Mouse (Mus musculus): ENCODE results near the gene Fam53b. TPM values are rescaled to one million over a fixed set of nuclear protein-coding genes. Genes with fewer than 3 reads are reported as not detected.
"Not testable (repeated sequence)": the region's sequence is repeated elsewhere in the genome, so short reads cannot be mapped to it uniquely, and the experiment has no call there.

Gene Fam53b
- total RNA-seq, 1 experiment from 2014 or later = 19.9 TPM

- no peak for ATAC-seq (replicated peaks; ENCODE audit: low read depth, poor library complexity, severe bottlenecking)
Observed at GRCm38 (mm10) chr7:132665664-132666382, 147.9 kb downstream of the Fam53b start.

- no peak for ATAC-seq (replicated peaks; ENCODE audit: low read depth, poor library complexity, severe bottlenecking)
Observed at GRCm38 (mm10) chr7:132664815-132665214, 148.9 kb downstream of the Fam53b start.

GRCm38 (mm10) chr7:132662831-132663230 is 150.9 kb downstream of the Fam53b start:
- ATAC-seq (replicated peaks; ENCODE audit: low read depth, poor library complexity, severe bottlenecking) = not testable (repeated sequence)

Other genes starting within 250 kb of the Fam53b start
- gene Oat, start 237.5 kb downstream of the Fam53b start, total RNA-seq (2017) = 115 and 117 TPM in 2 replicates
- gene Nkx1-2, start 214.2 kb downstream of the Fam53b start, total RNA-seq (2017) = under 0.01 TPM in 1 of 2 replicates, not detected in the other
- 11.6 and 11.7 TPM in 2 replicates for gene Lhpp, start 203.2 kb downstream of the Fam53b start, total RNA-seq (2017)
- 56.3 and 77.1 TPM in 2 replicates for gene Eef1akmt2, start 38.8 kb upstream of the Fam53b start, total RNA-seq (2017)
- gene Abraxas2, start 45.3 kb upstream of the Fam53b start, total RNA-seq (2017) = 37.6 and 41.9 TPM in 2 replicates
- gene Zranb1, start 117.3 kb upstream of the Fam53b start, total RNA-seq (2017) = 50.8 and 58.6 TPM in 2 replicates

Measured in common myeloid progenitor, adult 5-6 weeks (primary cell).